Mouse (Mus musculus) lung, embryonic 16.5 days (tissue): ENCODE data around the gene Sdc4. TPM values are rescaled to one million over a fixed set of nuclear protein-coding genes. Genes with fewer than 3 reads are reported as not detected.

Source experiments
- ATAC-seq: fragments of 200-750 bp; cut with Nextera tagmentation; 2 replicates; pipeline ENCODE4 v1.8.0; 2017; ENCODE audit warnings: low read depth, mild to moderate bottlenecking, moderate library complexity
- H3K27ac ChIP-seq: fragments of 300-500 bp; sonication (generic); 2 replicates; pipeline ENCODE4 v1.5.1; 2014; ENCODE audit warnings: mild to moderate bottlenecking, control low read depth, low read length
- H3K27me3 ChIP-seq: fragments of 300-500 bp; sonication (generic); 2 replicates; pipeline ENCODE4 v1.6.1; 2014; ENCODE audit warnings: low read depth, low read length, mixed read lengths; ENCODE audit not compliant: control insufficient read depth, insufficient read depth
- H3K36me3 ChIP-seq: fragments of 300-500 bp; sonication (generic); 2 replicates; pipeline ENCODE4 v1.6.1; 2014; ENCODE audit warnings: low read length; ENCODE audit not compliant: control insufficient read depth, insufficient read depth
- H3K4me1 ChIP-seq: fragments of 300-500 bp; sonication (generic); replicated peaks from 2 replicates; pipeline ENCODE4 v1.6.1; 2014; ENCODE audit warnings: low read length, mixed read lengths; ENCODE audit not compliant: control insufficient read depth, insufficient read depth
- H3K4me2 ChIP-seq: fragments of 300-500 bp; sonication (generic); 2 replicates; pipeline ENCODE4 v1.6.1; 2014; ENCODE audit warnings: low read depth, low read length, control low read depth
- H3K4me3 ChIP-seq: fragments of 300-500 bp; sonication (generic); 2 replicates; pipeline ENCODE4 v1.5.1; 2014; ENCODE audit warnings: mild to moderate bottlenecking, low read length, control low read depth
- H3K9ac ChIP-seq: fragments of 300-500 bp; sonication (generic); 2 replicates; pipeline ENCODE4 v1.6.1; 2014; ENCODE audit warnings: low read length, control low read depth
- H3K9me3 ChIP-seq: fragments of 300-500 bp; sonication (generic); 2 replicates; pipeline ENCODE4 v1.6.1; 2016; ENCODE audit warnings: low read length; ENCODE audit not compliant: control insufficient read depth
- WGBS: fragments of 180-500 bp; shearing (Covaris S2); extraction: QIAGEN DNeasy Blood & Tissue Kit; methylation state at CpG from one replicate; pipeline ENCODE4 v1.1.7; 2014; 5-methylcytosine and 5-hydroxymethylcytosine counted together
- polyA plus RNA-seq: library from polyadenylated mRNA; unstranded; fragments of >200 nt; fragmentation: Nextera tagmentation; extraction: Ambion mirVana; gene quantifications from 2 replicates; pipeline ENCODE4 v1.2.1, GENCODE M21; 2015

Sdc4 gene
- polyA plus RNA-seq, 1 experiment from 2014 or later = 226 TPM

- H3K4me3 ChIP-seq = no peak overlapping the region
- no peak overlapping the region for H3K4me2 ChIP-seq
- no peaks in the 10 kb centered on the region for H3K9me3 ChIP-seq
- H3K27ac ChIP-seq = peak overlapping the region; percentile 1; the same call in 1 of the 2 replicates
- peaks cover 84% of the 10 kb centered on the region for H3K4me1 ChIP-seq
- H3K27me3 ChIP-seq = no peaks in the 10 kb centered on the region
- no peaks in the 10 kb centered on the region for H3K36me3 ChIP-seq
- 40% methylated on average over 5 of the region's 5 CpGs for WGBS
- no peak for ATAC-seq
- H3K9ac ChIP-seq = no peak overlapping the region
Observed at GRCm38 (mm10) chr2:164435216-164436090, 8.2 kb downstream of the Sdc4 start.

- ATAC-seq = no peak
- Histone ChIP-seq H3K4me3 (no peak overlapping the region), H3K4me2 (no peak overlapping the region), H3K4me1 (peaks cover 86% of the 10 kb centered on the region), H3K27me3 (no peaks in the 10 kb centered on the region), H3K36me3 (0 out of 2 replicates have a peak, but pooled peaks cover under 1% of the 10 kb centered on the region), H3K9me3 (no peaks in the 10 kb centered on the region), H3K9ac (no peak overlapping the region), H3K27ac (no peak overlapping the region)
- WGBS = 55% methylated on average over 3 of the region's 3 CpGs
Observed at GRCm38 (mm10) chr2:164434681-164435080, 9.0 kb downstream of the Sdc4 start.

GRCm38 (mm10) chr2:164433278-164433895, 10.3 kb downstream of the Sdc4 start:
- H3K4me1 ChIP-seq = peaks cover 73% of the 10 kb centered on the region
- peak overlapping the region; percentile 51 for H3K9ac ChIP-seq
- ATAC-seq = no peak
- H3K9me3 ChIP-seq = no peaks in the 10 kb centered on the region
- H3K4me3 ChIP-seq = no peak overlapping the region
- H3K36me3 ChIP-seq = peaks cover 6% of the 10 kb centered on the region
- H3K4me2 ChIP-seq = peak overlapping the region; percentile 34; the same call in 1 of the 2 replicates
- H3K27me3 ChIP-seq = no peaks in the 10 kb centered on the region
- peak overlapping the region; percentile 75 for H3K27ac ChIP-seq
- 62% methylated on average over 9 of the region's 9 CpGs for WGBS

- Histone ChIP-seq H3K9me3 (no peaks in the 10 kb centered on the region), H3K36me3 (peaks cover 6% of the 10 kb centered on the region), H3K9ac (peak overlapping the region; percentile 51), H3K4me1 (peaks cover 70% of the 10 kb centered on the region), H3K4me3 (no peak overlapping the region), H3K4me2 (peak overlapping the region; percentile 34), H3K27ac (peak overlapping the region; percentile 75), H3K27me3 (no peaks in the 10 kb centered on the region)
- peak; percentile 13; the same call in 1 of the 2 replicates for ATAC-seq
- 19% methylated on average over 22 of the region's 22 CpGs for WGBS
Observed at GRCm38 (mm10) chr2:164432541-164433191, 11.0 kb downstream of the Sdc4 start.

GRCm38 (mm10) chr2:164431676-164432465, 11.8 kb downstream of the Sdc4 start:
- H3K4me1 ChIP-seq = peaks cover 62% of the 10 kb centered on the region
- H3K9ac ChIP-seq = no peak overlapping the region

DNA sequence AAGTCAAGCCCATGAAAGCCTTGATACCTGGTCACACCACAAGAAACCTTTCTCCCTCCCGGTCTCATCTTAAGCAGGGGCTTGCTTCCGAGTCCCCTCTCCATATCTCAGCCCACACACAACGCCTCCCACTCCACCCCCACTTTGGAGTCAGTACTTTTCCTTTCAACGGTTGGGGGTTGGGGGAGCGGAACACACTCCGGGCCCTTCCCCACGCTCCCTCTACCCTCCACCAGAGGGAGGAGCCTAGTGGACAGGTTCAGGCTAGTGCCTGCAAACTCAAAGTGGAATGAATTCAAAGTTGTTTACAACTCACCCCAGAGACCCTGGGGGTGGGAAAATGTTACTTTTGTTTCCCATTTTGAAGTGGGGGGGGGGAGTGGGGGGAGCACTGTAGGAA, 13.0 kb downstream of the Sdc4 start:
- H3K4me1 ChIP-seq = peaks cover 50% of the 10 kb centered on the region
- no peaks in the 10 kb centered on the region for H3K27me3 ChIP-seq
- WGBS = 4% methylated on average over 7 of the region's 7 CpGs
- H3K27ac ChIP-seq = peak overlapping the region; percentile 59
- H3K9me3 ChIP-seq = no peaks in the 10 kb centered on the region
- peak overlapping the region; percentile 22 for H3K4me2 ChIP-seq
- H3K36me3 ChIP-seq = peaks cover 9% of the 10 kb centered on the region
- no peak overlapping the region for H3K4me3 ChIP-seq
- peak overlapping the region; percentile 17; the same call in 1 of the 2 replicates for H3K9ac ChIP-seq
- ATAC-seq = peak; percentile 55; the same call in 1 of the 2 replicates

More at GRCm38 (mm10) chr2:164431676-164432465, 11.8 kb downstream of the Sdc4 start:
- peak overlapping the region; percentile 34 for H3K4me2 ChIP-seq
- no peak overlapping the region for H3K4me3 ChIP-seq
- H3K27ac ChIP-seq = peak overlapping the region; percentile 75
- H3K36me3 ChIP-seq = peaks cover 6% of the 10 kb centered on the region
- H3K27me3 ChIP-seq = no peaks in the 10 kb centered on the region
- 44% methylated on average over 9 of the region's 9 CpGs for WGBS
- no peaks in the 10 kb centered on the region for H3K9me3 ChIP-seq
- peak; percentile 62 for ATAC-seq

GRCm38 (mm10) chr2:164429881-164430615, 13.6 kb downstream of the Sdc4 start:
- peak overlapping the region; percentile 59 for H3K27ac ChIP-seq
- peaks cover 44% of the 10 kb centered on the region for H3K4me1 ChIP-seq
- no peaks in the 10 kb centered on the region for H3K9me3 ChIP-seq
- H3K4me3 ChIP-seq = no peak overlapping the region
- 56% methylated on average over 15 of the region's 15 CpGs for whole genome bisulfite sequencing
- no peaks in the 10 kb centered on the region for H3K27me3 ChIP-seq
- no peak overlapping the region for H3K4me2 ChIP-seq
- ATAC-seq = no peak
- H3K36me3 ChIP-seq = peaks cover 9% of the 10 kb centered on the region
- H3K9ac ChIP-seq = no peak overlapping the region; the same call in 1 of the 2 replicates

- 50% methylated on average over 5 of the region's 5 CpGs for WGBS
- Histone ChIP-seq H3K4me1 (peaks cover 34% of the 10 kb centered on the region), H3K9me3 (no peaks in the 10 kb centered on the region), H3K4me3 (no peak overlapping the region), H3K27me3 (no peaks in the 10 kb centered on the region), H3K9ac (no peak overlapping the region), H3K36me3 (peaks cover 21% of the 10 kb centered on the region), H3K27ac (no peak overlapping the region), H3K4me2 (no peak overlapping the region)
- no peak for ATAC-seq
Observed at GRCm38 (mm10) chr2:164428451-164428850, 15.2 kb downstream of the Sdc4 start.
